Mouse (Mus musculus) lung, adult 2 months (tissue): ENCODE data around the gene Cdk14.

Experiments
- CTCF ChIP-seq: fragments of 200-500 bp; IDR thresholded peaks from 2 replicates; pipeline ENCODE4 v1.5.1; 2011; ENCODE audit warnings: mild to moderate bottlenecking, low read length, control low read depth; ENCODE audit not compliant: insufficient read depth
- POLR2A ChIP-seq: fragments of 200-500 bp; IDR thresholded peaks from 2 replicates; pipeline ENCODE4 v1.6.1; 2011; ENCODE audit warnings: low read depth, mild to moderate bottlenecking, control low read depth, low read length, borderline replicate concordance; ENCODE audit errors: extremely low read depth

GRCm38 (mm10) chr5:5361684-5362083 is 58.4 kb downstream of the Cdk14 start:
- TF ChIP-seq POLR2A (no peak), CTCF (peak; percentile 29; the same call in 1 of the 2 replicates)
